8 mouse cellular contexts compared by ENCODE assay signal in the genomic region with DNA sequence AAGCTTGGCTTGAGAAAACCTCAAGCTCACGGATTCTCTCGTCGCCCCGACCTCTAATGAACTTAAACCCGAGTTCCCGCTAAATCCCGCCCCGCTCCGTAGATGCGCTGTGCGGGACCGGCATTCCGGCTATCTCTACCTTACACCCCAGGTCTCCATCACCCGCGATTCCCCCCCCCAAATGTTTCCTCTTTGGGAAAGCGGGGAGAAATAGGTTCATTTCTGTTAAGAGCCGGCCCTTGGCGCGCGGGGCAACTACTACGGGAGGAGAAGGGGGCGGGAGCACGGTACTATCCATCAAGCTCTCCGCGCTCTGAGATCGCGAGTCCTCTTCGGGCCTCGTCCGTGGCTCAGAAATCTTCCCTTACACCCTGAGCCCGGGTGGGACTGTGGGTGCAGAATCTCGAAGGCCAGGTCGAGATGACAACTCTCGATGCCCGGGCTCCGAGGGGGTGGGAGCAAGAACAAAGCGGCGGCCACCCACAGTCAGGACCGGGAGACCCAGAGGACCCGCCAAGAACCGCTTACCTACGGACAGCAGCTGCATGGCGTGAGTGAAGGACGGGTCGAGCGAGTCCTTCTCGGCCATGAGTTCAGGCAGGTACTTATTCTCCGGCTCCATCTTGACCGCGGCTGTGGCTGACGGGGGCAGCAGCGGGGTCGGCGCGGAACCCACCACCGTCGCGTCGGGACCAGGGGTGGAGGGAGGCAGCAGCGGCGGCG. TPM values are rescaled to one million over a fixed set of nuclear protein-coding genes. Genes with fewer than 3 reads are reported as not detected.
DNase-seq lines count a peak whose midpoint lies in the region; ATAC-seq and TF ChIP-seq lines count a peak whose summit lies in the region.

No protein-coding gene starts in this region.

- no peak for TF ChIP-seq CTCF in Patski (IDR thresholded peaks at IDR 0.05)

- in situ Hi-C loops in Patski (cut with MboI; ENCODE audit: low pct_unique_long_range_greater_than_20kb): no loop called here

- peak overlapping the region; percentile 99 for H3K27ac ChIP-seq in hindbrain, embryonic 14.5 days
- peak overlapping the region; percentile 59 for H3K27ac ChIP-seq in macrophage

- H3K36me3 ChIP-seq in hindbrain, embryonic 14.5 days (replicated peaks; ENCODE audit: control insufficient read depth, insufficient read depth): no peaks in the 10 kb centered on the region; the same call in 1 of the 2 replicates
- no peaks in the 10 kb centered on the region for H3K36me3 ChIP-seq in macrophage (ENCODE audit: inconsistent target)

- ATAC-seq in Patski: peak; percentile 41
- ATAC-seq in hindbrain, embryonic 14.5 days (ENCODE audit: low FRiP score): peak; percentile 24; the same call in 1 of the 2 replicates

- peaks cover 54% of the 10 kb centered on the region for H3K79me2 ChIP-seq in macrophage (ENCODE audit: inconsistent target)

- H3K4me3 ChIP-seq in hindbrain, embryonic 14.5 days (replicated peaks; ENCODE audit: low read length): peak overlapping the region; percentile 99
- H3K4me3 ChIP-seq in macrophage (ENCODE audit: inconsistent target): peak overlapping the region; percentile 93

- no peaks in the 10 kb centered on the region for H3K27me3 ChIP-seq in Patski
- H3K27me3 ChIP-seq in hindbrain, embryonic 14.5 days (ENCODE audit: control insufficient read depth, insufficient read depth, low read length): no peaks in the 10 kb centered on the region

- under 1% methylated on average over 61 of the region's 62 CpGs for WGBS in hindbrain, embryonic 14.5 days
- WGBS in macrophage (ENCODE audit: missing documents): 2% methylated on average over 60 of the region's 62 CpGs

- DNase-seq in Patski (ENCODE audit: low read depth, low spot score): no peak
- peak; percentile 46 to 61 for DNase-seq in cerebellum, postnatal 10 days
- peak; percentile 25 to 30 for DNase-seq in frontal cortex, postnatal 14 days (ENCODE audit: low spot score in 2 of 2)
- peak; percentile 61 for DNase-seq in hindbrain, embryonic 14.5 days (ENCODE audit: low spot score)
- peak; percentile 17 to 23 for DNase-seq in left cerebral cortex, adult 8-10 months (ENCODE audit: low spot score in 2 of 2)
- peak; percentile 21 for DNase-seq in right cerebral cortex, adult 18-20 months
- DNase-seq in urinary bladder, postnatal 25 days (ENCODE audit: low spot score): peak; percentile 32

- CTCF ChIA-PET in Patski (lab: Charles Lee): no interaction called here

- POLR2A ChIA-PET in Patski (lab: Charles Lee): interaction anchor here (0.6 to 1.2 kb wide), 3 partner anchors 9 to 35 kb away, joined by 3 read pairs; no protein-coding TSS in a partner anchor

- H3K9me3 ChIP-seq in hindbrain, embryonic 14.5 days (ENCODE audit: control insufficient read depth, low read length): no peaks in the 10 kb centered on the region

- peak overlapping the region; percentile 84 for H3K4me2 ChIP-seq in hindbrain, embryonic 14.5 days (replicated peaks)

- peak overlapping the region; percentile 99 for H3K9ac ChIP-seq in hindbrain, embryonic 14.5 days

- peaks cover 35% of the 10 kb centered on the region for H3K4me1 ChIP-seq in hindbrain, embryonic 14.5 days (replicated peaks; ENCODE audit: control insufficient read depth, insufficient read depth, low read length)

RNA-seq across cellular contexts. Expression of a gene that starts 0.7 kb away (rescaled TPM):
- polyA plus RNA-seq in Patski (2021): 95.2 TPM
- polyA plus RNA-seq in hindbrain, embryonic 14.5 days (2014; fragmentation: Nextera tagmentation; extraction: Ambion mirVana): 120 and 125 TPM in 2 replicates
- 10 to 100 TPM; 89.9 to 93.5 (median 91.2) TPM for total RNA-seq in left cerebral cortex, adult 8-10 months (2022)
- 100 to 1,000 TPM in 22 of 26 experiments, 10 to 100 TPM in 4; 78.6 to 300 (median 190) TPM for total RNA-seq in macrophage (2018; cell fraction: chromatin; rRNA removed)
- 10 to 100 TPM; 50.6 to 74.3 (median 65.3) TPM for total RNA-seq in macrophage (2018; cell fraction: cytosol; rRNA removed)
- 100 to 1,000 TPM in 16 of 26 experiments, 10 to 100 TPM in 10; 64.4 to 276 (median 115) TPM for total RNA-seq in macrophage (2018; cell fraction: nucleus; rRNA removed)
- polyA plus RNA-seq in macrophage (2018): 60.8 to 81.1 TPM (median 62.9 TPM) in 3 replicates

RNA-seq across cellular contexts. Expression of a gene that starts 44.8 kb away (rescaled TPM):
- 7.8 TPM for polyA plus RNA-seq in Patski (2021)
- 25.6 and 29.5 TPM in 2 replicates for polyA plus RNA-seq in hindbrain, embryonic 14.5 days (2014; fragmentation: Nextera tagmentation; extraction: Ambion mirVana)
- total RNA-seq in left cerebral cortex, adult 8-10 months (2022): 10 to 100 TPM; 11.5 to 13.4 (median 12.7) TPM
- total RNA-seq in macrophage (2018; cell fraction: chromatin; rRNA removed): 10 to 100 TPM in 4 of 26 experiments, 1 to 10 TPM in 19, under 1 TPM in 3; 0.52 to 14.4 (median 4.4) TPM
- 1 to 10 TPM; 2.9 to 8.6 (median 5.6) TPM for total RNA-seq in macrophage (2018; cell fraction: cytosol; rRNA removed)
- total RNA-seq in macrophage (2018; cell fraction: nucleus; rRNA removed): 10 to 100 TPM in 1 of 26 experiments, 1 to 10 TPM in 25; 1.7 to 11.9 (median 4.7) TPM
- 4.1 to 7.6 TPM (median 5.6 TPM) in 3 replicates for polyA plus RNA-seq in macrophage (2018)
